Mouse (Mus musculus): ENCODE results near the gene Trim26. TPM values are rescaled to one million over a fixed set of nuclear protein-coding genes. Genes with fewer than 3 reads are reported as not detected.
"Not testable (repeated sequence)": the region's sequence is repeated elsewhere in the genome, so short reads cannot be mapped to it uniquely, and the experiment has no call there.

Gene Trim26
- total and polyA plus RNA-seq, 3 experiments, result 17.0 to 19.3 (median 19.1) TPM

DNA sequence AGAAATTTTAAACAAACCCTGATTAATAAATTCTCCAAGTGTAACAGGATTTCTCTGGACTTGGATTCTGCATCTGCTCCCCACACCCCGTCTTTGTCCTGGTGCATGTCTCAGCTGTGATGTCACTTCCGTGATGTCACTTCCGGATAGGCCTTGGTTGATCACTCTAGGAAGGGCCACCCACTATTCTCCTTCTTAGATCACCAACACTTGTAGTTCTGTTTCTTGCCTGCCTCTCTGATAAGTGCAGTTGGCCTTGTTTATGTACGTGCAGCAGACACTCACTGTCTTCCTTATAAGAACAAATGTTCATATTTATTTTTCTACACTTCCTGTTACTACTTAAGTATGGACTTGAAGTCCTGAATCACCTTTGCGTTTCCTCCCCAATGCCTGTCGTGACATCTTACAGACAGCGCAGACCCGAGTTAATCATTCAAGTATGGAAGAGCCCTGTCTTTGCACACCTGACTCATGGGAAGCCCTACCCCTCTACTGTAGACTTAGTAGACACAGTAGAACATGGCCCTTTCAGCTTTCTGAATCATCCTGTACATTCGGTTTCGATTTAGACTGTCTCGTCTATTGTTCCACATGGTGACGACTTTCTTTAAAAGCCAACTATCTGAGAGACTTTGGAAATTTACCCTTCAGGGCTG is 48.3 kb downstream of the Trim26 start:
- WGBS, result 86% methylated on average over 12 of the region's 12 CpGs
- Histone ChIP-seq H3K4me1 (ENCODE audit: control insufficient read depth, insufficient read depth, low read length) (no peaks in the 10 kb centered on the region), H3K27ac (no peak overlapping the region), H3K27me3 (ENCODE audit: control insufficient read depth, insufficient read depth, low read length) (no peaks in the 10 kb centered on the region), H3K79me2 (replicated peaks; ENCODE audit: control insufficient read depth, insufficient read depth, low read length) (no peaks in the 10 kb centered on the region), H3K9ac (ENCODE audit: low read depth, low read length) (no peak overlapping the region), H3K36me3 (ENCODE audit: control insufficient read depth, insufficient read depth, low read length) (no peaks in the 10 kb centered on the region), H3K4me3 (no peak overlapping the region)
- intact Hi-C loops (cut with DNase I), result no loop called here
- no peak for DNase-seq
- TF ChIP-seq EP300 (IDR thresholded peaks at IDR 0.05; ENCODE audit: insufficient read depth, low read depth, low read length), result no peak
- no peak for TF ChIP-seq CTCF (IDR thresholded peaks at IDR 0.05)
- TF ChIP-seq POLR2A (IDR thresholded peaks at IDR 0.05; ENCODE audit: insufficient read depth, low read depth, low read length), result no peak

DNA sequence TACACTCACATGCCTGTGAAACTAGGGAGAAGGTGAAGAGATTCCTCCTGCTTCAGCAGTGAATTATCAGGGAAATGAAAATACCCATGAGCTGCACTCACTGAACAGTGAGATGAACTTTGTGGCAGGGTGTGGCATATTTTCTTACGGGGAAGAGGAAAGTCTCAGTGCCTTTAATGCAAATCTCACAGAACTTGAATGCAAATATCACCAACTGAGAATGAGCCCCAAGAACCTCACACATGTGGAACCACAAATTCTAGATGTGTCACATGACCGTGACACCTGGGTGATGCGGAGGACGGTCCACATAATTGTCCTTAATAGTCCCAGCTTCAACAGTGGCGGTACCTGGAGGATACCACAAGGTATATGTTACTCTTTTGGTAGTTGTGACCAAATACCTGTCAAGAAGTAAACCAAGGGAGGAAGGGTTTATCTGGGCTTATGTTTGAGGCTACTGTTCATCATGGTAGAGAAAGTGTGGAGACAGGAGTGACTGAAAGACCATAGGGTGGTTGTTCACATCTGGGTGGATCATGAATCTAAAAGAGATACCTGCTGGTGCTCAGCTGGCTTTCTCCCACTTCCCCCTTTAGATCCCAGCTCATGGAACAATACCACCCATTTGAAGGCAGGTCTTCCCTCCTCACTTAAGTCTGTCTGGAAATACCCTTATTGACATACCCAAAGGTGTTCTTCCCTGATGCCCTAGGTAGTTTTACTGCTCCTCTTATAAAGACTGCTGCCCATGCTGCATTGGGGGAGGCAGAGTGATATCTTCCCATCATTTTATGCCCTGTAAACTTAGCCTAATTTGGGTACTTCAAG is 53.4 kb downstream of the Trim26 start, which contains the start of gene Trim40:
TSS of gene Trim40 (minus strand) at position 51 of the 831 bp plus-strand sequence.
- H3K27me3 ChIP-seq (ENCODE audit: control insufficient read depth, insufficient read depth, low read length), result no peaks in the 10 kb centered on the region
- TF ChIP-seq CTCF (IDR thresholded peaks at IDR 0.05) (no peak), EP300 (IDR thresholded peaks at IDR 0.05; ENCODE audit: insufficient read depth, low read depth, low read length) (no peak), POLR2A (IDR thresholded peaks at IDR 0.05; ENCODE audit: insufficient read depth, low read depth, low read length) (no peak)
- no peaks in the 10 kb centered on the region for H3K36me3 ChIP-seq (ENCODE audit: control insufficient read depth, insufficient read depth, low read length)
- WGBS, result 74% methylated on average over 5 of the region's 5 CpGs
- no peak within 1 kb of the TSS for H3K4me3 ChIP-seq
- DNase-seq, result no peak
- no peak within 1 kb of the TSS for H3K27ac ChIP-seq
- H3K9ac ChIP-seq (ENCODE audit: low read depth, low read length), result no peak within 1 kb of the TSS
- H3K79me2 ChIP-seq (replicated peaks; ENCODE audit: control insufficient read depth, insufficient read depth, low read length), result no peaks in the 10 kb centered on the region
- H3K4me1 ChIP-seq (ENCODE audit: control insufficient read depth, insufficient read depth, low read length), result no peaks in the 10 kb centered on the region
- intact Hi-C loops (cut with DNase I), result loop anchor here (5.0 kb wide), 2 partner anchors 157 to 312 kb away; partner anchors contain the start of genes Gabbr1 and Olfr94

DNA sequence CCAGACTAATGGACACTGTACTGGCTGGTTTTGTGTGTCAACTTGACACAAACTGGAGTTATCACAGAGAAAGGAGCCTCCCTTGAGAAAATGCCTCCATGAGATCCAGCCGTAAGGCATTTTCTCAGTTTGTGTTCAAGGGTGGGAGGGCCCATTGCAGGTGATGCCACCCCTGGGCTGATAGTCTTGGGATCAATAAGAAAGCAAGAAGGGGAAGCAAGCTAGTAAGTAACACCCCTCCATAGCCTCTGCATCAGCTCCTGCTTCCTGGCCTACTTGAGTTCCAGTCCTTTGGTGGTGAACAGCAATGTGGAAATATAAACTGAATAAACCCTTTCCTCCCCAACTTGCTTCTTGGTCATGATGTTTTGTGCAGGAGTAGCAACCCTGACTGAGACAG is 54.6 kb downstream of the Trim26 start:
- WGBS, result 83% methylated on average over 1 of the region's 1 CpGs
- H3K9ac ChIP-seq (ENCODE audit: low read depth, low read length); H3K27me3 ChIP-seq (ENCODE audit: control insufficient read depth, insufficient read depth, low read length); H3K4me3 ChIP-seq; H3K27ac ChIP-seq; H3K4me1 ChIP-seq (ENCODE audit: control insufficient read depth, insufficient read depth, low read length); H3K79me2 ChIP-seq (replicated peaks; ENCODE audit: control insufficient read depth, insufficient read depth, low read length); DNase-seq; H3K36me3 ChIP-seq (ENCODE audit: control insufficient read depth, insufficient read depth, low read length): not testable (repeated sequence)
- intact Hi-C loops (cut with DNase I), result loop anchor here (5.0 kb wide), 2 partner anchors 156 to 311 kb away; partner anchors contain the start of genes Gabbr1 and Olfr94

DNA sequence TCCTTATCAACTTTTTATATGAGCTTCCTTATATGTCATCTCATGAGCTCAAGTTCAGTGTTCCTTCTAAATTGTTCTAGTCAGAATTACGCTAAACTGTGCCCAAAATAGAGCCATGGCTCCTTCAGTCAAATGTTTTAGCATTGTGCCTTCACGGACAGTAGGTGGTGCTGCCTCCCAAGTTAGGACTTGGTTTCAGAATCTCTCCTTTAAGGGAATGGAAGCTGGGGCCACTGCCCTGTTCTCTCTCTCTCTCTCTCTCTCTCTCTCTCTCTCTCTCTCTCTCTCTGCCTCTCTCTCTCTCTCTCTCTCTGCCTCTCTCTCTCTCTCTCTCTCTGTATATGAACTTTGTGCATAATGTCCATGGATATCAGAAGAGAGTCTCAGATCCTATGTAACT is 55.4 kb downstream of the Trim26 start:
- WGBS, result 3% methylated on average over 2 of the region's 2 CpGs
- peak in 1 of 2 experiments; percentile 33 for DNase-seq

DNA sequence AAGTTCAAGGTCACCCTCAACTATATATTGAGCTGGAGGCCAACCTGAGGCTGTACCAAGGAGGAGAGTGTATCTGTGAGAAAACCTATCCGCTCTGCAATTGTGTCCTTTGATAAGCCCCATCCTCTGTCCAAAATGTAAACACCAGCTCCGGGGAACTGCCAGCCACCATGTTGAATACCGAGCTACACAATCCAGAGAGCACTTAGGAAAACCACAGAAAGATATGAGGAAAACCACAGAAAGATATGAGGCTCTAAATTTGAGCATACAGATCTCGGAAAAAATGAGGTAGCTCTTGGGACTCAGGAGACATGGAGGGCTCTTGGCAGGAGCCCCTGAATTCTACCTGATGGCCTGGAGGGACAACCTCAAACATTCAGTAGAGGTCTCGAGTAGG is 56.5 kb downstream of the Trim26 start:
- no peak for DNase-seq
- intact Hi-C loops (cut with DNase I), result loop anchor here (5.0 kb wide), 2 partner anchors 154 to 309 kb away; partner anchors contain the start of genes Gabbr1 and Olfr94
- Histone ChIP-seq H3K4me1 (ENCODE audit: control insufficient read depth, insufficient read depth, low read length) (no peaks in the 10 kb centered on the region), H3K4me3 (no peak overlapping the region), H3K27me3 (ENCODE audit: control insufficient read depth, insufficient read depth, low read length) (no peaks in the 10 kb centered on the region), H3K36me3 (ENCODE audit: control insufficient read depth, insufficient read depth, low read length) (no peaks in the 10 kb centered on the region), H3K79me2 (replicated peaks; ENCODE audit: control insufficient read depth, insufficient read depth, low read length) (no peaks in the 10 kb centered on the region), H3K27ac (no peak overlapping the region), H3K9ac (ENCODE audit: low read depth, low read length) (no peak overlapping the region)
- 38% methylated on average over 5 of the region's 5 CpGs for WGBS
- TF ChIP-seq CTCF (IDR thresholded peaks at IDR 0.05) (no peak), POLR2A (IDR thresholded peaks at IDR 0.05; ENCODE audit: insufficient read depth, low read depth, low read length) (no peak), EP300 (IDR thresholded peaks at IDR 0.05; ENCODE audit: insufficient read depth, low read depth, low read length) (no peak)

More for the DNA sequence above, 55.4 kb downstream of the Trim26 start:
- TF ChIP-seq EP300 (IDR thresholded peaks at IDR 0.05; ENCODE audit: insufficient read depth, low read depth, low read length) (no peak), CTCF (IDR thresholded peaks at IDR 0.05) (peak; percentile 73), POLR2A (IDR thresholded peaks at IDR 0.05; ENCODE audit: insufficient read depth, low read depth, low read length) (no peak)
- Histone ChIP-seq H3K27me3 (ENCODE audit: control insufficient read depth, insufficient read depth, low read length) (no peaks in the 10 kb centered on the region), H3K4me1 (ENCODE audit: control insufficient read depth, insufficient read depth, low read length) (no peaks in the 10 kb centered on the region), H3K79me2 (replicated peaks; ENCODE audit: control insufficient read depth, insufficient read depth, low read length) (no peaks in the 10 kb centered on the region), H3K9ac (ENCODE audit: low read depth, low read length) (no peak overlapping the region), H3K36me3 (ENCODE audit: control insufficient read depth, insufficient read depth, low read length) (no peaks in the 10 kb centered on the region), H3K4me3 (no peak overlapping the region), H3K27ac (no peak overlapping the region)
- intact Hi-C loops (cut with DNase I), result loop anchor here (1.0 to 5.0 kb wide), 3 partner anchors 20 to 310 kb away; partner anchors contain the start of genes Gabbr1 and Olfr94

DNA sequence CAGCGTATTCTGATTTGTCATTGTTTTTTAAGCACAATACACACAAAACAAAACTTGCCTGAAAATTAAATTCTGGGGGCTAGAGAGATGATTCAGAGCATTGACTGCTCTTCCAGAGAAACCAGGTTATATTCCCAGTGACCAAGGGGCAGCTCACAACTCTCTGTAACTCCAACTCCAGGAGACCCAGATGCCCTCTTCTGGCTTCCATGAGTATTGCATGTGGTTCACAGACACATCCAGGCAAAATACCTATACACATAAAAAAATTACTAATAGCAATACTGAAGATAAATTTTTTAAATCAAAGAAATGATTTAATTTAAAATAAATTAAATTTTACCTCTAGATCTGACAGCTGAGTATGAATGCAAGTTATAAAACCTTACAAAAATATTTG is 59.6 kb downstream of the Trim26 start:
- Histone ChIP-seq H3K4me1 (ENCODE audit: control insufficient read depth, insufficient read depth, low read length) (no peaks in the 10 kb centered on the region), H3K79me2 (replicated peaks; ENCODE audit: control insufficient read depth, insufficient read depth, low read length) (no peaks in the 10 kb centered on the region), H3K27me3 (ENCODE audit: control insufficient read depth, insufficient read depth, low read length) (no peaks in the 10 kb centered on the region), H3K9ac (ENCODE audit: low read depth, low read length) (no peak overlapping the region), H3K27ac (no peak overlapping the region), H3K4me3 (no peak overlapping the region), H3K36me3 (ENCODE audit: control insufficient read depth, insufficient read depth, low read length) (no peaks in the 10 kb centered on the region)
- TF ChIP-seq POLR2A (IDR thresholded peaks at IDR 0.05; ENCODE audit: insufficient read depth, low read depth, low read length), result no peak
- no peak for TF ChIP-seq EP300 (IDR thresholded peaks at IDR 0.05; ENCODE audit: insufficient read depth, low read depth, low read length)
- peak; percentile 86 for TF ChIP-seq CTCF (IDR thresholded peaks at IDR 0.05)
- 93% methylated on average over 1 of the region's 1 CpGs for WGBS
- intact Hi-C loops (cut with DNase I), result no loop called here
- DNase-seq, result no peak

Data from heart, adult 2 months (tissue).